Mouse (Mus musculus) hindbrain, embryonic 11.5 days (tissue): ENCODE results near the gene Art1. TPM values are rescaled to one million over a fixed set of nuclear protein-coding genes. Genes with fewer than 3 reads are reported as not detected.

Source experiments
- ATAC-seq: fragments of 200-750 bp; cut with Nextera tagmentation; 2 replicates; pipeline ENCODE4 v1.8.0; 2017; ENCODE audit warnings: mild to moderate bottlenecking, moderate TSS enrichment, moderate library complexity; ENCODE audit not compliant: low FRiP score
- DNase-seq: peaks from one replicate; pipeline ENCODE4 v3.0.0-alpha.2; 2015; ENCODE audit warnings: low spot score
- H3K27ac ChIP-seq: fragments of 300-500 bp; sonication (generic); 2 replicates; pipeline ENCODE4 v1.5.1; 2014; ENCODE audit warnings: mild to moderate bottlenecking, low read depth, low read length
- H3K27me3 ChIP-seq: fragments of 300-500 bp; sonication (generic); 2 replicates; pipeline ENCODE4 v1.6.1; 2014; ENCODE audit warnings: mild to moderate bottlenecking, low read length, moderate library complexity, mixed read lengths; ENCODE audit not compliant: control insufficient read depth, insufficient read depth
- H3K36me3 ChIP-seq: fragments of 300-500 bp; sonication (generic); 2 replicates; pipeline ENCODE4 v1.6.1; 2014; ENCODE audit warnings: mild to moderate bottlenecking, low read length, moderate library complexity, mixed read lengths; ENCODE audit not compliant: control insufficient read depth, insufficient read depth
- H3K4me1 ChIP-seq: fragments of 300-500 bp; sonication (generic); replicated peaks from 2 replicates; pipeline ENCODE4 v1.6.1; 2014; ENCODE audit warnings: low read length, mixed read lengths; ENCODE audit not compliant: control insufficient read depth, insufficient read depth
- H3K4me2 ChIP-seq: fragments of 300-500 bp; sonication (generic); replicated peaks from 2 replicates; pipeline ENCODE4 v1.6.1; 2014; ENCODE audit warnings: mild to moderate bottlenecking, low read depth, low read length
- H3K4me3 ChIP-seq: fragments of 300-500 bp; sonication (generic); 2 replicates; pipeline ENCODE4 v1.5.1; 2014; ENCODE audit warnings: low read depth, low read length
- H3K9ac ChIP-seq: fragments of 300-500 bp; sonication (generic); 2 replicates; pipeline ENCODE4 v1.6.1; 2014; ENCODE audit warnings: low read depth, low read length
- H3K9me3 ChIP-seq: fragments of 300-500 bp; sonication (generic); 2 replicates; pipeline ENCODE4 v1.6.1; 2016; ENCODE audit warnings: low read length; ENCODE audit not compliant: control insufficient read depth
- WGBS: fragments of 180-500 bp; shearing (Covaris S2); extraction: QIAGEN DNeasy Blood & Tissue Kit; methylation state at CpG from one replicate; pipeline ENCODE4 v1.1.7; 2014; 5-methylcytosine and 5-hydroxymethylcytosine counted together
- polyA plus RNA-seq: library from polyadenylated mRNA; unstranded; fragments of >200 nt; fragmentation: Nextera tagmentation; extraction: Ambion mirVana; gene quantifications from 2 replicates; pipeline ENCODE4 v1.2.1, GENCODE M21; 2014

Art1 gene
- polyA plus RNA-seq, 1 experiment from 2014 or later, result 0.96 TPM

- H3K36me3 ChIP-seq, result peaks cover 10% of the 10 kb centered on the region; the same call in 1 of the 2 replicates
- 64% methylated on average over 7 of the region's 7 CpGs for WGBS
These were observed 15.2 kb downstream of the Art1 start, which contains the start of gene Chrna10 for GRCm38 (mm10) chr7:102116579-102117331. Chrna10 (minus strand) TSS chr7:102116828.

GRCm38 (mm10) chr7:102117382-102117781 is 15.8 kb downstream of the Art1 start:
- ATAC-seq (no peak), DNase-seq (no peak)
- Histone ChIP-seq H3K4me1 (no peaks in the 10 kb centered on the region), H3K27ac (no peak overlapping the region), H3K4me2 (no peak overlapping the region), H3K36me3 (peaks cover 16% of the 10 kb centered on the region; the same call in 1 of the 2 replicates), H3K9me3 (no peaks in the 10 kb centered on the region), H3K9ac (no peak overlapping the region), H3K4me3 (no peak overlapping the region), H3K27me3 (no peaks in the 10 kb centered on the region)
- 82% methylated on average over 6 of the region's 6 CpGs for WGBS

More at GRCm38 (mm10) chr7:102116579-102117331, 15.2 kb downstream of the Art1 start, which contains the start of gene Chrna10:
- DNase-seq (no peak), ATAC-seq (no peak)
- Histone ChIP-seq H3K9ac (no peak within 1 kb of the TSS), H3K4me3 (no peak within 1 kb of the TSS), H3K9me3 (no peaks in the 10 kb centered on the region), H3K27ac (no peak within 1 kb of the TSS), H3K4me1 (no peaks in the 10 kb centered on the region), H3K4me2 (no peak within 1 kb of the TSS), H3K27me3 (no peaks in the 10 kb centered on the region)

GRCm38 (mm10) chr7:102120326-102120725 is 18.8 kb downstream of the Art1 start:
- Histone ChIP-seq H3K9me3 (no peaks in the 10 kb centered on the region), H3K36me3 (peaks cover 24% of the 10 kb centered on the region), H3K4me2 (no peak overlapping the region), H3K4me3 (no peak overlapping the region), H3K4me1 (no peaks in the 10 kb centered on the region), H3K9ac (no peak overlapping the region), H3K27ac (no peak overlapping the region), H3K27me3 (no peaks in the 10 kb centered on the region)
- no peak for DNase-seq
- no peak for ATAC-seq
- 94% methylated on average over 10 of the region's 10 CpGs for WGBS

- H3K27ac ChIP-seq, result no peak overlapping the region
- no peaks in the 10 kb centered on the region for H3K9me3 ChIP-seq
- no peak overlapping the region for H3K4me3 ChIP-seq
- 94% methylated on average over 4 of the region's 4 CpGs for WGBS
- no peak overlapping the region for H3K4me2 ChIP-seq
- DNase-seq (no peak), ATAC-seq (no peak)
- no peaks in the 10 kb centered on the region for H3K4me1 ChIP-seq
- H3K27me3 ChIP-seq, result no peaks in the 10 kb centered on the region
- H3K9ac ChIP-seq, result no peak overlapping the region
- H3K36me3 ChIP-seq, result peaks cover 10% of the 10 kb centered on the region
These were observed 30.9 kb downstream of the Art1 start for GRCm38 (mm10) chr7:102132395-102132794.

GRCm38 (mm10) chr7:102137464-102137863 is 35.9 kb downstream of the Art1 start:
- ATAC-seq (no peak), DNase-seq (peak; percentile 59)
- 84% methylated on average over 1 of the region's 1 CpGs for WGBS
- peaks cover 17% of the 10 kb centered on the region for H3K36me3 ChIP-seq
- H3K27me3 ChIP-seq, result no peaks in the 10 kb centered on the region
- H3K4me2 ChIP-seq, result no peak overlapping the region
- no peak overlapping the region for H3K9ac ChIP-seq
- no peaks in the 10 kb centered on the region for H3K4me1 ChIP-seq
- no peaks in the 10 kb centered on the region for H3K9me3 ChIP-seq
- no peak overlapping the region for H3K4me3 ChIP-seq
- H3K27ac ChIP-seq, result no peak overlapping the region

GRCm38 (mm10) chr7:102137898-102138297 is 36.4 kb downstream of the Art1 start:
- WGBS, result 97% methylated on average over 5 of the region's 5 CpGs
- ATAC-seq (no peak), DNase-seq (no peak)
- H3K27ac ChIP-seq, result no peak overlapping the region
- no peaks in the 10 kb centered on the region for H3K4me1 ChIP-seq
- H3K36me3 ChIP-seq, result peaks cover 17% of the 10 kb centered on the region
- H3K27me3 ChIP-seq, result no peaks in the 10 kb centered on the region
- no peak overlapping the region for H3K9ac ChIP-seq
- no peaks in the 10 kb centered on the region for H3K9me3 ChIP-seq
- H3K4me2 ChIP-seq, result no peak overlapping the region
- no peak overlapping the region for H3K4me3 ChIP-seq

GRCm38 (mm10) chr7:102153691-102154090 is 52.1 kb downstream of the Art1 start:
- H3K36me3 ChIP-seq, result no peaks in the 10 kb centered on the region
- no peak overlapping the region for H3K4me2 ChIP-seq
- H3K4me1 ChIP-seq, result no peaks in the 10 kb centered on the region
- no peak overlapping the region for H3K27ac ChIP-seq
- H3K4me3 ChIP-seq, result no peak overlapping the region
- ATAC-seq (no peak), DNase-seq (no peak)
- H3K9me3 ChIP-seq, result no peaks in the 10 kb centered on the region
- no peak overlapping the region for H3K9ac ChIP-seq
- WGBS, result 95% methylated on average over 5 of the region's 5 CpGs
- no peaks in the 10 kb centered on the region for H3K27me3 ChIP-seq
